Mouse (Mus musculus) liver, postnatal 0 days (tissue): Measurements from ENCODE around the gene Olfr1411.

Source experiments
- CTCF ChIP-seq: sonication (generic); IDR thresholded peaks from 2 replicates; pipeline ENCODE4 v1.5.1; 2016; ENCODE audit warnings: antibody characterized with exemption, low read depth
- EP300 ChIP-seq: IDR thresholded peaks from 2 replicates; pipeline ENCODE4 v1.6.1; 2016; ENCODE audit warnings: antibody characterized with exemption, low read depth, mild to moderate bottlenecking

DNA sequence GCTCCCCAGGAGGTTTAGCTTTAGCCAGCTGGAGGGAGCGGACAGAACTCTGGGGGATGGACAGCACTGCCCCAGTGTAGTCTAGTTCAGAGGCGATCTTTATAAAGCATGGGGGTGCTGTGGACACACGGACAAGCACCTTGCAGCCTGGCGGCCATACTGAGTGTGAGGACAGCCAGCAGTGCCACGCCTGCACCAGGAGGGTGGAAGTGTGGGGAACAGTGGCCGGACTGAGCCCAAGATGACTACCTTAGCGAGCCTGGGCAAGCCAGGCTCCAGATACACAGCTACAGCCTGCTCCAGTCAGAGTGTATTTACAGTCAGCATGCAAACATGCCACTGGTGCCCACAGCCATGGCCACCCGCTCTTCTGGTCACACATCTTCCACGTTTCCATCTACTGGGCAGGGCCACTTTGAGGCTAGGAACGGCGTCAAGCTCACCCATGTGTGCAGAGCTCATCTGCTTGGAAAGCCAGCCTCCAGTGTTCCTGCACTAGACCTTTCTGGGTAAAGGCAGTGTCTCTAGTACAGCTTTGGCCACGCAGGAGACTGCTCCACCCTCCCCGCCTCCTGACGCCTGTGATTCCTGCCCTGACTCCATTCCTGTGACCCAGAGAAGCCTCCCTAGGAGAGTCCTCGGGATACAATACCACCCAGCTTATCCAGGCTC lies 43.4 kb downstream of the Olfr1411 start:
- TF ChIP-seq CTCF: no peak
- no peak for TF ChIP-seq EP300
